Mouse (Mus musculus): ENCODE results near the gene Arsa.

DNA sequence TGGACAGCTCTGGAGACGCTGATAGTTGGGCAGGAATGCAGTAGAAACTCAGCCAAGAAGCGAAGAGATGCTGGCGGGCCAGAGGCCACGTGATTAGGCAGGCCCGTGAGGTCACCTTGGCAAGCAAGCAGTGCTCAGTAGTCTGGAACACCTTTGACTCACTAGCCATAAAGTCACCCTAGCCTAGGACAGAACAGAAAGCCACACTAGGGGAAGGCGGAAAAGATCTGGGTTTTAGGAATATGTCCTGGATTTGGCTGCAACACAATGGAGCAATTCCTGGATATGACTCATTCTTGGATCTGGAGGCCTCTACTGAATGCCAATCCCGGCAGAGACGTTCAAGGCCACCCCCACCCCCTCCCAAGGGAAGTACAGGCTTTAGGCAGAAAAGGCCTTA lies 3.4 kb upstream of the Arsa start:
- no peak for TF ChIP-seq CTCF (IDR thresholded peaks at IDR 0.05; ENCODE audit: control insufficient read depth, insufficient read depth, low read length)
- TF ChIP-seq POLR2A (IDR thresholded peaks at IDR 0.05; ENCODE audit: borderline replicate concordance, control insufficient read depth, low read depth, low read length): no peak
